29 mouse cellular contexts compared by ENCODE assay signal in the genomic region with DNA sequence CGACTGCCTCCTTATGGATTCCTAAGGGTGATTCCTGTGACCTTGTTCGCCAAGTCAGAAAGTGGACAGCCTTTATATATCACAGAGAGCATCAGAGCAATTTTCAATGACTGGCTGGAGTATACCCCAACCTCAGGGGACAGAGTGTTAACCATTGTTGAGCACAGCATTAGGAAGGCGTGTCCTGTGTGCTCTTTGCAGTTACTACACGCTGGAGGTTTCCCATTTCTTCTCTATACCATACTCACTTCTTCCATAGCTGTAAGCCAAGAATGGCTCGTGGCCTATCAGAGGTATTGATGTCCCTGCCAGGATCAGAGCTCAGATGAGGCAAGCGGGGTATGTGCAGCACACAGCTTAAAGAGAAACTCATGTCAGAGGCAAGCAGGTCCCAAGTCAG. TPM values are rescaled to one million over a fixed set of nuclear protein-coding genes. Genes with fewer than 3 reads are reported as not detected.
A peak's percentile ranks its signal among the peaks of the same experiment; 100 is the strongest.
DNase-seq lines count a peak whose midpoint lies in the region; ATAC-seq lines count a peak whose summit lies in the region.
"Had no signal": no experiment of that assay in that cellular context is flagged by ENCODE, and none has a peak within 500 bp of the region (broad histone marks: within the 10 kb centered on the region; RNA-seq: fewer than 3 reads in every experiment).

No protein-coding gene starts in this region.

- 73% methylated on average over 6 of the region's 6 CpGs for WGBS in heart, embryonic 12.5 days
- WGBS in heart, embryonic 15.5 days = 58% methylated on average over 6 of the region's 6 CpGs

- no peaks in the 10 kb centered on the region for H3K27me3 ChIP-seq in heart, embryonic 12.5 days (replicated peaks)
- no peaks in the 10 kb centered on the region for H3K27me3 ChIP-seq in heart, embryonic 15.5 days
- H3K27me3 ChIP-seq: embryonic facial prominence, embryonic 13.5 days; forebrain, embryonic 15.5 days; hindbrain, embryonic 13.5 days; intestine, embryonic 15.5 days; kidney, embryonic 15.5 days; Patski had no signal

- no peak for DNase-seq in heart, adult 11 months
- no peak for DNase-seq in heart, postnatal 25 days (ENCODE audit: low spot score)
- peak; percentile 31 for DNase-seq in heart, postnatal 4 days
- no peak for DNase-seq in heart, adult 8-10 months (ENCODE audit: low spot score)
- DNase-seq in NIH3T3 (ENCODE audit: low read depth) = peak; percentile 36
- DNase-seq in cerebellum, adult 11-12 months = no peak
- DNase-seq: adrenal gland, postnatal 10 days; adrenal gland, postnatal 36 days; cerebellum, adult 2 months; cerebellum, adult 9-11 months; cerebellum, postnatal 36 days; embryo, embryonic 11 days; gastrocnemius, postnatal 25 days; kidney, adult 11 months; kidney, adult 8-10 months had no signal

- intact Hi-C loops in heart, postnatal 25 days (cut with DNase I) = no loop called here

- no peak overlapping the region for H3K9ac ChIP-seq in heart, embryonic 12.5 days
- H3K9ac ChIP-seq in heart, embryonic 15.5 days = no peak overlapping the region
- H3K9ac ChIP-seq: embryonic facial prominence, embryonic 13.5 days; forebrain, embryonic 12.5 days; forebrain, embryonic 15.5 days; hindbrain, embryonic 13.5 days; intestine, embryonic 15.5 days; kidney, embryonic 15.5 days had no signal

- no peak for ATAC-seq in heart, embryonic 12.5 days (ENCODE audit: insufficient number of reproducible peaks, low FRiP score)
- ATAC-seq in heart, embryonic 15.5 days (replicated peaks; ENCODE audit: insufficient number of reproducible peaks, insufficient read depth, low FRiP score, low read depth) = peak; percentile 56
- ATAC-seq: CD4-positive, CD25-positive, alpha-beta regulatory T cell, adult 4 months; forebrain, embryonic 15.5 days; hindbrain, embryonic 16.5 days; intestine, embryonic 15.5 days had no signal

- H3K4me1 ChIP-seq in heart, embryonic 12.5 days (replicated peaks) = peaks cover 20% of the 10 kb centered on the region
- peaks cover 14% of the 10 kb centered on the region for H3K4me1 ChIP-seq in heart, embryonic 15.5 days (replicated peaks)
- H3K4me1 ChIP-seq: embryonic facial prominence, embryonic 10.5 days; forebrain, embryonic 15.5 days; hindbrain, embryonic 13.5 days; intestine, embryonic 15.5 days had no signal

- H3K4me3 ChIP-seq in heart, embryonic 12.5 days = no peak overlapping the region
- no peak overlapping the region for H3K4me3 ChIP-seq in heart, embryonic 15.5 days
- H3K4me3 ChIP-seq: embryonic facial prominence, embryonic 10.5 days; embryonic facial prominence, embryonic 13.5 days; erythroblast, embryonic 14.5 days; forebrain, embryonic 12.5 days; forebrain, embryonic 15.5 days; hindbrain, embryonic 10.5 days; hindbrain, embryonic 13.5 days; intestine, embryonic 15.5 days; kidney, embryonic 15.5 days had no signal

- H3K4me2 ChIP-seq in heart, embryonic 12.5 days = no peak overlapping the region
- H3K4me2 ChIP-seq in heart, embryonic 15.5 days = no peak overlapping the region
- H3K4me2 ChIP-seq: embryonic facial prominence, embryonic 13.5 days; forebrain, embryonic 12.5 days; forebrain, embryonic 15.5 days; hindbrain, embryonic 13.5 days; intestine, embryonic 15.5 days; kidney, embryonic 15.5 days had no signal

- H3K36me3 ChIP-seq in heart, embryonic 12.5 days = no peaks in the 10 kb centered on the region
- no peaks in the 10 kb centered on the region for H3K36me3 ChIP-seq in heart, embryonic 15.5 days
- H3K36me3 ChIP-seq: embryonic facial prominence, embryonic 10.5 days; embryonic facial prominence, embryonic 13.5 days; forebrain, embryonic 12.5 days; forebrain, embryonic 15.5 days; hindbrain, embryonic 10.5 days; hindbrain, embryonic 13.5 days; intestine, embryonic 15.5 days; kidney, embryonic 15.5 days had no signal

- H3K27ac ChIP-seq in heart, embryonic 12.5 days (ENCODE audit: poor library complexity, severe bottlenecking) = peak overlapping the region; percentile 75; the same call in 1 of the 2 replicates
- peak overlapping the region; percentile 75 for H3K27ac ChIP-seq in heart, embryonic 15.5 days
- H3K27ac ChIP-seq: embryonic facial prominence, embryonic 10.5 days; embryonic facial prominence, embryonic 13.5 days; forebrain, embryonic 12.5 days; forebrain, embryonic 15.5 days; hindbrain, embryonic 10.5 days; hindbrain, embryonic 13.5 days; intestine, embryonic 15.5 days; kidney, embryonic 15.5 days had no signal

- H3K9me3 ChIP-seq in heart, embryonic 12.5 days (replicated peaks) = no peaks in the 10 kb centered on the region
- H3K9me3 ChIP-seq in heart, embryonic 15.5 days (replicated peaks) = no peaks in the 10 kb centered on the region
- H3K9me3 ChIP-seq: embryonic facial prominence, embryonic 10.5 days; embryonic facial prominence, embryonic 13.5 days; forebrain, embryonic 12.5 days; forebrain, embryonic 15.5 days; hindbrain, embryonic 10.5 days; hindbrain, embryonic 13.5 days; intestine, embryonic 15.5 days; kidney, embryonic 15.5 days had no signal

RNA-seq across cellular contexts. Expression of gene Kank1, which starts 56.2 kb away (rescaled TPM):
- polyA plus RNA-seq in heart, embryonic 12.5 days (2016; fragmentation: Nextera tagmentation; extraction: Ambion mirVana) = 81.5 and 82.8 TPM in 2 replicates
- 48.3 and 53.2 TPM in 2 replicates for polyA plus RNA-seq in heart, embryonic 15.5 days (2015; fragmentation: Nextera tagmentation; extraction: Ambion mirVana)
- 10 to 100 TPM; 42.4 to 43.5 TPM for total RNA-seq in heart, postnatal 25 days (2021)
- total RNA-seq in heart, postnatal 4 days (2021) = 10 to 100 TPM; 50.3 to 50.6 TPM
- total RNA-seq in heart, adult 8-10 months (2022) = 10 to 100 TPM; 40.4 to 50.0 (median 45.6) TPM
- polyA plus RNA-seq: CD4-positive, CD25-positive, alpha-beta regulatory T cell, adult 4 months; erythroblast, embryonic 14.5 days had no signal

Comparison
In these comparisons a context has a peak if more than half of its experiments do, and no peak if none do; other contexts are left out.
1. DNase-seq: peak in heart, postnatal 4 days (single experiment) and NIH3T3 (single experiment); none in heart, adult 11 months (single experiment), heart, postnatal 25 days (single experiment), heart, adult 8-10 months (single experiment) and cerebellum, adult 11-12 months (single experiment).